Mouse (Mus musculus) heart, adult 2 months (tissue): ENCODE results near the gene Olfr781.
"Not testable (repeated sequence)": the region's sequence is repeated elsewhere in the genome, so short reads cannot be mapped to it uniquely, and the experiment has no call there.

Source experiments
- CTCF ChIP-seq: fragments of 200-600 bp; IDR thresholded peaks from 2 replicates; pipeline ENCODE4 v1.8.1; 2022; ENCODE audit warnings: antibody characterized with exemption, mild to moderate bottlenecking, moderate library complexity
- EP300 ChIP-seq: fragments of 200-500 bp; IDR thresholded peaks from 2 replicates; pipeline ENCODE4 v1.6.1; 2011; ENCODE audit warnings: low read depth, low read length, control low read depth; ENCODE audit not compliant: insufficient read depth
- POLR2A ChIP-seq: fragments of 200-500 bp; IDR thresholded peaks from 2 replicates; pipeline ENCODE4 v1.6.1; 2011; ENCODE audit warnings: mild to moderate bottlenecking, low read depth, low read length, control low read depth; ENCODE audit not compliant: insufficient read depth

GRCm38 (mm10) chr10:129312973-129313372 lies 15.7 kb upstream of the Olfr781 start:
- not testable (repeated sequence) for TF ChIP-seq CTCF, EP300, POLR2A
